Mouse (Mus musculus): ENCODE measurements around the gene Dab2ip. TPM values are rescaled to one million over a fixed set of nuclear protein-coding genes. Genes with fewer than 3 reads are reported as not detected.

The Dab2ip gene
- 64.8 and 68.1 TPM in 2 replicates for polyA plus RNA-seq (2016; fragmentation: Nextera tagmentation; extraction: Ambion mirVana)

DNA sequence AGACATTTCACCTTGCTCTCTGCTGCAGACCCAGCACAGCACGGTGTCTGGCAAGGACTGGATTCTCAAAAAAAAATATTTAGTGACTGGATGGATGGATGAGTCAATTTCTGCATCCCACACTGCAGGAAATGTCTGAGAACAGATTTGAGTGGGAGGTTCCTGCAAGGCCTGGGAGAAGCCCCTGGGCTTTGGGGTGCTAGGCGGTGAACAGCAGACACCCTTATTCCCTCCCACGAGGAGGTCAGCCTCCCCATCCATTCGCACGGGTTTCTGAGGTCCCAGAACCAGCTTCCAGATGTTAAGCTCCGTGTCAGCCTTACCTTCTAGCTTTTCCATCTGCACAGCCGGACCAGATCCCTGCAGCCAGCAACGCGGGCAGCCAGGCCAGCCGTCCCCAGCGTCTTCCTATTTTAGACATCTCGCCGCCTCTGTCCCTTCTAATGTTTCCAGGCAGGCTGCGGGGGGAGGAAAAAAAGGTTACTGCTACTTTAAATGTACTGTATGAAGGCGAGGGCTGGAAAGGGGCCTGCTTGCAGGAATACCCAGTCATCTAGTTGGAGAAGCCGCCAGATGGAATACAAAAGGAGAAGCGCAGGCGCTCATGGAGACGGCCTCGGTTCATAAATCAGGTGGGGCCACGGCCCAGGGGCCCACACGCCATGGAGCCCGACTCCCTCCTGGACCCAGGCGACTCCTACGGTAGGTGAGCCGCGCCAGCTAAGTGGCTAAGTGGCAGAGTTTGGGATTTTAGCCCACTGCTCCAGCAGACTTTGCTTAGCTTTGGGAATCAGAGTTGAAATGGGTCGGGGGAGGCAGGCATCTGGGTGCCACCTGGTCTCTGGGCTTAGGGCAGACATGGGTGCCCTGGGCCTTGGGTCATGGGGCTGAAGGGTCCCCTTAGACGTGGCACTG, at the start of gene Dab2ip:
Gene Dab2ip, plus strand, starts transcription at position 356 of the 915 bp plus-strand sequence.
- Histone ChIP-seq H3K36me3 (no peaks in the 10 kb centered on the region), H3K4me3 (no peak within 1 kb of the TSS), H3K4me1 (peaks cover 18% of the 10 kb centered on the region), H3K9me3 (replicated peaks) (no peaks in the 10 kb centered on the region), H3K27me3 (no peaks in the 10 kb centered on the region; the same call in 1 of the 2 replicates), H3K9ac (no peak within 1 kb of the TSS), H3K4me2 (replicated peaks) (peak within 1 kb of the TSS; percentile 13; the same call in 1 of the 2 replicates), H3K27ac (no peak within 1 kb of the TSS)
- 51% methylated on average over 29 of the region's 29 CpGs for WGBS
- 0 out of 2 replicates have a peak, but pooled peaks have one; percentile 24 for ATAC-seq (ENCODE audit: low FRiP score)

DNA sequence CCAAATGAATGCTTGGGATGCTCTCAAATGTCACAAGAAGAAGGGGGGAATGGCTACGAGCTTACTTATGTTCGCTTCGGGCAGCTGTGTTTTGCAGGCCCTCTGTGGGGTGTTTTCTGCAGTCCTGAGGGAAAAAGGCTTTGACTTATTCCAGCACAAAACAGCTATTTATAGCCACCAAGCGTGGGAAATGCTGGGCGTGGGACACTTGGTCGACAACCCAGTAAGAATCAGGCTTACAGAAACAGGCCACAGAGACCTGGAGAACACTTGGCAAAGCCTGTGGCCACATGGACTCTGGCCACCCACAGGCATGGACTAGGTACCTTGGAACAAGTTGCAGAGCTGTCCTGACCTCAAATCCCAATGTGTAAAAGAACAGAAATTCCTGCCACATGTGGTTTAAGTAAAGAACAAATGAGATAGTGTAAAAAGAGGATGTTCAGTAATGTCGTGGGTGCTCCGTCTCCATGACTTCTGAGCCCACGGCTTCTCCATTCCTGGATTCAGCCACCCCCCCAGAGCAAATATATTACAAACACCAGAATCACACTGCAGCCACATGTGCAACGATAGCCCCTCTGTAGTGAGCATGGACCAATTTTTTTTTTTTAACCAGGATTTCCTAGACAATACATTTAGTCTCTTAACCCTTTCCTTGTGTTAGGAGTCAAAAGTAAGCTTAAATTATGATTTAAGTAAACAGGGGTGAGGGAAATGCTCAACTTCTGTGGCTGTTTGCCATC, 49.3 kb upstream of the Dab2ip start:
- Histone ChIP-seq H3K4me3 (no peak overlapping the region), H3K27ac (peak overlapping the region; percentile 26; the same call in 1 of the 2 replicates)
- WGBS, result 45% methylated on average over 10 of the region's 10 CpGs

GRCm38 (mm10) chr2:35509343-35509667, 48.8 kb upstream of the Dab2ip start:
- no peak overlapping the region for H3K4me2 ChIP-seq (replicated peaks)
- no peaks in the 10 kb centered on the region for H3K27me3 ChIP-seq
- no peaks in the 10 kb centered on the region for H3K36me3 ChIP-seq
- peaks cover 26% of the 10 kb centered on the region for H3K4me1 ChIP-seq
- ATAC-seq (ENCODE audit: low FRiP score), result no peak
- no peak overlapping the region for H3K9ac ChIP-seq
- no peak overlapping the region for H3K4me3 ChIP-seq
- no peak overlapping the region for H3K27ac ChIP-seq
- no peaks in the 10 kb centered on the region for H3K9me3 ChIP-seq (replicated peaks)
- 42% methylated on average over 6 of the region's 6 CpGs for WGBS

More for the DNA sequence above, 49.3 kb upstream of the Dab2ip start:
- no peak for ATAC-seq (ENCODE audit: low FRiP score)
- peaks cover 24% of the 10 kb centered on the region for H3K4me1 ChIP-seq
- no peak overlapping the region for H3K9ac ChIP-seq
- no peaks in the 10 kb centered on the region for H3K9me3 ChIP-seq (replicated peaks)
- H3K4me2 ChIP-seq (replicated peaks), result no peak overlapping the region
- H3K36me3 ChIP-seq, result no peaks in the 10 kb centered on the region
- H3K27me3 ChIP-seq, result no peaks in the 10 kb centered on the region

DNA sequence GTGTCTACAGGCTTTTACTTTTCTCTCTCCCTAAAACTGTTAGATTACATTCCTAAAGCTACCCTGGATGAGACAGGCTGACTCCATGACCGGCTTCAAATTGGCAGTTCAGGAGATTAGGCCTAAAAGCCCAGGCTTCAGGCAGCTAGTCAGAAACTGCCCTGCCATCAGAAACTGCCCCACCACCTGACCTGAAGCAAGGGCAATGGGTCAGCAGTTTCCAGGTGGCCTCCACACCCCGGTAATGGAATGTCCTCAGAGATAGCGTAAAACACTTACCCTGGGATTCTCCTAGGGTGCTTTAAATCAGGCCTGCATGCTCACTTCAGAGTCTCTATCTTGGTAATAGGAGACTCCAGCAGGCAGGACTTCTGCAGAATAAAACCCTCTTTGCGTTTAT, 48.2 kb upstream of the Dab2ip start:
- no peak for ATAC-seq (ENCODE audit: low FRiP score)
- Histone ChIP-seq H3K9me3 (replicated peaks) (no peaks in the 10 kb centered on the region), H3K27ac (no peak overlapping the region), H3K27me3 (no peaks in the 10 kb centered on the region), H3K4me3 (no peak overlapping the region), H3K4me1 (peaks cover 26% of the 10 kb centered on the region), H3K9ac (no peak overlapping the region), H3K36me3 (no peaks in the 10 kb centered on the region), H3K4me2 (replicated peaks) (no peak overlapping the region)
- 69% methylated on average over 4 of the region's 4 CpGs for WGBS

GRCm38 (mm10) chr2:35510920-35511319, 47.1 kb upstream of the Dab2ip start:
- Histone ChIP-seq H3K9ac (no peak overlapping the region), H3K4me1 (peaks cover 26% of the 10 kb centered on the region), H3K4me3 (no peak overlapping the region), H3K4me2 (replicated peaks) (no peak overlapping the region), H3K9me3 (replicated peaks) (no peaks in the 10 kb centered on the region), H3K36me3 (no peaks in the 10 kb centered on the region), H3K27ac (no peak overlapping the region; the same call in 1 of the 2 replicates), H3K27me3 (no peaks in the 10 kb centered on the region)
- no peak for ATAC-seq (ENCODE audit: low FRiP score)
- 64% methylated on average over 1 of the region's 1 CpGs for WGBS

- ATAC-seq (ENCODE audit: low FRiP score), result no peak
- no peaks in the 10 kb centered on the region for H3K9me3 ChIP-seq (replicated peaks)
- no peaks in the 10 kb centered on the region for H3K27me3 ChIP-seq
- WGBS, result 92% methylated on average over 4 of the region's 4 CpGs
- peaks cover 21% of the 10 kb centered on the region for H3K4me1 ChIP-seq
- H3K9ac ChIP-seq, result no peak overlapping the region
- no peak overlapping the region for H3K27ac ChIP-seq
- H3K36me3 ChIP-seq, result no peaks in the 10 kb centered on the region
- H3K4me3 ChIP-seq, result no peak overlapping the region
- H3K4me2 ChIP-seq (replicated peaks), result no peak overlapping the region
Observed at GRCm38 (mm10) chr2:35512226-35512625, 45.8 kb upstream of the Dab2ip start.

- H3K36me3 ChIP-seq, result no peaks in the 10 kb centered on the region
- 56% methylated on average over 14 of the region's 14 CpGs for WGBS
- no peak overlapping the region for H3K4me3 ChIP-seq
- H3K27ac ChIP-seq, result peak overlapping the region; percentile 52
- H3K27me3 ChIP-seq, result no peaks in the 10 kb centered on the region
- no peak overlapping the region for H3K9ac ChIP-seq
- H3K9me3 ChIP-seq (replicated peaks), result no peaks in the 10 kb centered on the region
- no peak overlapping the region for H3K4me2 ChIP-seq (replicated peaks)
- peak; percentile 76 for ATAC-seq (ENCODE audit: low FRiP score)
- H3K4me1 ChIP-seq, result peaks cover 12% of the 10 kb centered on the region
Observed at GRCm38 (mm10) chr2:35514051-35514892, 43.8 kb upstream of the Dab2ip start.

- WGBS, result 85% methylated on average over 14 of the region's 14 CpGs
- 0 out of 2 replicates have a peak, but pooled peaks cover 3% of the 10 kb centered on the region for H3K9me3 ChIP-seq (replicated peaks)
- no peak for ATAC-seq (ENCODE audit: low FRiP score)
- no peak overlapping the region for H3K27ac ChIP-seq
- H3K4me3 ChIP-seq, result no peak overlapping the region
- no peak overlapping the region for H3K9ac ChIP-seq
- H3K4me1 ChIP-seq, result no peaks in the 10 kb centered on the region
- H3K27me3 ChIP-seq, result no peaks in the 10 kb centered on the region
- no peak overlapping the region for H3K4me2 ChIP-seq (replicated peaks)
- no peaks in the 10 kb centered on the region for H3K36me3 ChIP-seq
Observed at GRCm38 (mm10) chr2:35526612-35527242, 31.3 kb upstream of the Dab2ip start.

DNA sequence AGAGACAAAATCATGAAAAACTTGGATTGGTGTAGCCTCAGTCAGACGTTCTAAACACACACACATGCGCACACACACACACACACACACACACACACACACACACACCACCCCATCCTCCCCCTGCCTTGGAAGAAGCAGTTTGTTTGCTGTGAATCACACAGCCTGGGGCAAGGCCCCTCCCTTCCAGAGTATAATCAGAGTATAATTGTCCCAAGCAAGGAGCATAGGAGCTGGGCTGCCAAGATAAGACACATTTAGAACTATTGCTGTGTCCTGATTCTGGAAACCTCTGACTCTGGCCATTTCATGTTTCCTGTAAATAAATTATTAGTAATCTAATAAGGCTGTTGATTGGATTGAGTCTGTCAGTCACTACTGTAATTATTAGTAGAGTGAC, 29.0 kb upstream of the Dab2ip start:
- 76% methylated on average over 2 of the region's 2 CpGs for WGBS
- H3K4me1 ChIP-seq, result no peaks in the 10 kb centered on the region
- no peak overlapping the region for H3K4me3 ChIP-seq
- H3K27me3 ChIP-seq, result no peaks in the 10 kb centered on the region
- ATAC-seq (ENCODE audit: low FRiP score), result no peak
- H3K4me2 ChIP-seq (replicated peaks), result no peak overlapping the region
- H3K9ac ChIP-seq, result no peak overlapping the region
- H3K9me3 ChIP-seq (replicated peaks), result 0 out of 2 replicates have a peak, but pooled peaks cover 3% of the 10 kb centered on the region
- H3K27ac ChIP-seq, result no peak overlapping the region
- H3K36me3 ChIP-seq, result no peaks in the 10 kb centered on the region

- H3K9ac ChIP-seq, result no peak overlapping the region
- WGBS, result 79% methylated on average over 4 of the region's 4 CpGs
- no peak overlapping the region for H3K4me2 ChIP-seq (replicated peaks)
- 0 out of 2 replicates have a peak, but pooled peaks cover 3% of the 10 kb centered on the region for H3K9me3 ChIP-seq (replicated peaks)
- H3K27ac ChIP-seq, result no peak overlapping the region
- no peaks in the 10 kb centered on the region for H3K36me3 ChIP-seq
- no peak for ATAC-seq (ENCODE audit: low FRiP score)
- no peaks in the 10 kb centered on the region for H3K27me3 ChIP-seq
- no peaks in the 10 kb centered on the region for H3K4me1 ChIP-seq
- no peak overlapping the region for H3K4me3 ChIP-seq
Observed at GRCm38 (mm10) chr2:35529856-35530255, 28.2 kb upstream of the Dab2ip start.

DNA sequence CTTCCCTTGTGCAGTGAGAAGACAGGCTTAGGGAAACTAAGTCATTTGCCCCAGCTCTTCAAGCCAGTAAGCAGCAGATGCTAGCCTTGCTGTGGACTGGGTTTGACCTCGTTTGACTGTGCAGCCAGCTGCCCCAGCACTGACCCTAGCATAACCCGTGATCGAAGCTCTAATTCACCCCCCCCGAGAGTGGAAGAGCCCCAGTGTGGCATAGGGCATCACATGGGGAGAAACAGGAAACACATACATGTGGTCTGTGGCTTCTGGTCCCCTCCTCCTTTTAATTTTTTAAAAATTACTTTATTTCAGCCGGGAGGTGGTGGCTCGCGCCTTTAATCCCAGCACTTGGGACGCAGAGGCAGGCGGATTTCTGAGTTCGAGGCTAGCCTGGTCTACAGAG, 27.3 kb upstream of the Dab2ip start:
- Histone ChIP-seq H3K27me3 (no peaks in the 10 kb centered on the region), H3K9ac (no peak overlapping the region), H3K27ac (no peak overlapping the region), H3K4me2 (replicated peaks) (no peak overlapping the region), H3K4me1 (no peaks in the 10 kb centered on the region), H3K9me3 (replicated peaks) (0 out of 2 replicates have a peak, but pooled peaks cover 3% of the 10 kb centered on the region), H3K36me3 (no peaks in the 10 kb centered on the region), H3K4me3 (no peak overlapping the region)
- no peak for ATAC-seq (ENCODE audit: low FRiP score)
- WGBS, result 92% methylated on average over 10 of the region's 10 CpGs

Data from hindbrain, embryonic 12.5 days (tissue).